Mouse (Mus musculus) cerebellum, adult 2 months (tissue): Measurements from ENCODE around the gene Bri3. TPM values are rescaled to one million over a fixed set of nuclear protein-coding genes. Genes with fewer than 3 reads are reported as not detected.
A peak's percentile ranks its signal among the peaks of the same experiment; 100 is the strongest.

ENCODE experiments used
- DNase-seq, 2 experiments: peaks; one replicate each; pipeline ENCODE4 v3.0.0; 2021
- H3K27ac ChIP-seq: fragments of 200-500 bp; 2 replicates; pipeline ENCODE4 v1.5.1; 2012; ENCODE audit warnings: low read length, control low read depth, inconsistent platforms; ENCODE audit not compliant: insufficient read depth
- H3K27me3 ChIP-seq: fragments of 200-500 bp; 2 replicates; pipeline ENCODE4 v1.6.1; 2012; ENCODE audit warnings: inconsistent platforms, mild to moderate bottlenecking, low read length, moderate library complexity; ENCODE audit not compliant: control insufficient read depth, insufficient read depth
- H3K4me1 ChIP-seq: fragments of 200-500 bp; 2 replicates; pipeline ENCODE4 v1.6.1; 2011; ENCODE audit warnings: low read length; ENCODE audit not compliant: control insufficient read depth, insufficient read depth
- H3K4me3 ChIP-seq: fragments of 200-500 bp; replicated peaks from 2 replicates; pipeline ENCODE3; 2011; ENCODE audit warnings: mild to moderate bottlenecking, low read depth, low read length, control low read depth; ENCODE audit not compliant: insufficient read depth
- CTCF ChIP-seq: fragments of 200-500 bp; IDR thresholded peaks from 2 replicates; pipeline ENCODE4 v1.5.1; 2011; ENCODE audit warnings: low read depth, mild to moderate bottlenecking, control low read depth, low read length, moderate library complexity, borderline replicate concordance; ENCODE audit not compliant: insufficient read depth
- POLR2A ChIP-seq: fragments of 200-500 bp; IDR thresholded peaks from 2 replicates; pipeline ENCODE4 v1.6.1; 2011; ENCODE audit warnings: low read length, control low read depth, borderline replicate concordance; ENCODE audit not compliant: insufficient read depth
- WGBS: fragments of 180-500 bp; shearing (Covaris S2); methylation state at CpG from one replicate; pipeline ENCODE4 v1.1.7; 2018; 5-methylcytosine and 5-hydroxymethylcytosine counted together
- polyA plus RNA-seq: library from polyadenylated mRNA; depleted of rRNA; stranded (reverse); fragments of >200 nt; gene quantifications from 2 replicates; pipeline ENCODE4 v1.2.3, GENCODE M21; 2012; rRNA removed

The Bri3 gene
- polyA plus RNA-seq, 1 experiment = 72.5 TPM

GRCm38 (mm10) chr5:144457623-144458287, 213.5 kb downstream of the Bri3 start:
- H3K4me1 ChIP-seq = no peaks in the 10 kb centered on the region; the same call in 1 of the 2 replicates
- TF ChIP-seq POLR2A = no peak
- TF ChIP-seq CTCF = no peak
- WGBS = 13% methylated on average over 11 of the region's 11 CpGs
- no peak overlapping the region for H3K27ac ChIP-seq
- H3K27me3 ChIP-seq = no peaks in the 10 kb centered on the region
- DNase-seq = no peak
- no peak overlapping the region for H3K4me3 ChIP-seq

- TF ChIP-seq CTCF (peak; percentile 59), POLR2A (no peak)
- DNase-seq = peak in 1 of 2 experiments; percentile 3
- H3K4me3 ChIP-seq = no peak overlapping the region
- 43% methylated on average over 6 of the region's 6 CpGs for WGBS
- no peaks in the 10 kb centered on the region for H3K27me3 ChIP-seq
- no peaks in the 10 kb centered on the region for H3K4me1 ChIP-seq
- no peak overlapping the region for H3K27ac ChIP-seq
Observed at GRCm38 (mm10) chr5:144466987-144467386, 222.8 kb downstream of the Bri3 start.

- 77% methylated on average over 14 of the region's 14 CpGs for WGBS
- no peak for TF ChIP-seq POLR2A
- DNase-seq = no peak
Observed at GRCm38 (mm10) chr5:144473056-144473455, 228.8 kb downstream of the Bri3 start.

GRCm38 (mm10) chr5:144479677-144480171, 235.5 kb downstream of the Bri3 start:
- Histone ChIP-seq H3K27ac (no peak overlapping the region), H3K4me1 (no peaks in the 10 kb centered on the region), H3K27me3 (no peaks in the 10 kb centered on the region; the same call in 1 of the 2 replicates), H3K4me3 (no peak overlapping the region)
- TF ChIP-seq POLR2A (no peak), CTCF (no peak)
- no peak for DNase-seq
- 34% methylated on average over 8 of the region's 8 CpGs for WGBS

More at GRCm38 (mm10) chr5:144473056-144473455, 228.8 kb downstream of the Bri3 start:
- H3K27me3 ChIP-seq = no peaks in the 10 kb centered on the region
- no peaks in the 10 kb centered on the region for H3K4me1 ChIP-seq
- no peak overlapping the region for H3K4me3 ChIP-seq
- H3K27ac ChIP-seq = no peak overlapping the region

- no peak overlapping the region for H3K27ac ChIP-seq
- 62% methylated on average over 16 of the region's 16 CpGs for WGBS
- no peak for DNase-seq
- no peaks in the 10 kb centered on the region; the same call in 1 of the 2 replicates for H3K27me3 ChIP-seq
- H3K4me3 ChIP-seq = no peak overlapping the region
- no peaks in the 10 kb centered on the region for H3K4me1 ChIP-seq
- TF ChIP-seq POLR2A (no peak), CTCF (no peak)
Observed at GRCm38 (mm10) chr5:144483659-144484375, 239.6 kb downstream of the Bri3 start.

GRCm38 (mm10) chr5:144491308-144491707, 247.1 kb downstream of the Bri3 start:
- no peak for TF ChIP-seq CTCF
- no peak for TF ChIP-seq POLR2A
- H3K4me1 ChIP-seq = no peaks in the 10 kb centered on the region
- no peak for DNase-seq
- no peak overlapping the region for H3K27ac ChIP-seq
- 26% methylated on average over 6 of the region's 6 CpGs for WGBS
- no peaks in the 10 kb centered on the region for H3K27me3 ChIP-seq
- no peak overlapping the region for H3K4me3 ChIP-seq

Other genes starting within 250 kb of the Bri3 start
- 42.6 and 45.6 TPM in 2 replicates for gene Ccz1, start 229.6 kb upstream of the Bri3 start, polyA plus RNA-seq
- not detected in 2 replicates for gene Ocm, start 217.8 kb upstream of the Bri3 start, polyA plus RNA-seq
- gene Lmtk2, start 144.0 kb upstream of the Bri3 start, polyA plus RNA-seq = 37.9 and 38.8 TPM in 2 replicates
- gene Bhlha15, start 54.2 kb upstream of the Bri3 start, polyA plus RNA-seq = 0.14 and 0.15 TPM in 2 replicates
- gene Tecpr1, start 20.8 kb upstream of the Bri3 start, polyA plus RNA-seq = 164 and 182 TPM in 2 replicates
- gene Baiap2l1, start 113.7 kb downstream of the Bri3 start, polyA plus RNA-seq = 0.34 and 1.0 TPM in 2 replicates